Mouse (Mus musculus) E14TG2a.4 (cell line): Measurements from ENCODE around the gene 4930451I11Rik.
A peak's percentile ranks its signal among the peaks of the same experiment; 100 is the strongest.

Source experiments
- H3K27me3 ChIP-seq: 2 replicates; pipeline ENCODE4 v1.6.1; 2014; ENCODE audit warnings: low read length, control low read depth; ENCODE audit not compliant: insufficient read depth
- H3K36me3 ChIP-seq: 2 replicates; pipeline ENCODE4 v1.6.1; 2014; ENCODE audit warnings: low read length, control low read depth; ENCODE audit not compliant: insufficient read depth
- H3K4me1 ChIP-seq: replicated peaks from 2 replicates; pipeline ENCODE4 v1.6.1; 2014; ENCODE audit warnings: low read depth, low read length, control low read depth
- H3K4me3 ChIP-seq: replicated peaks from 2 replicates; pipeline ENCODE4 v1.5.1; 2014; ENCODE audit warnings: mild to moderate bottlenecking, low read length
- H3K9me3 ChIP-seq: 2 replicates; pipeline ENCODE4 v1.6.1; 2014; ENCODE audit warnings: low read length, control low read depth
- CTCF ChIP-seq: conservative IDR thresholded peaks from 2 replicates; pipeline ENCODE4 v1.5.1; 2014; ENCODE audit warnings: low read length
- NANOG ChIP-seq: IDR thresholded peaks from 2 replicates; pipeline ENCODE4 v1.6.1; 2014; ENCODE audit warnings: borderline replicate concordance, low read length, mixed read lengths
- POU5F1 ChIP-seq: IDR thresholded peaks from 2 replicates; pipeline ENCODE4 v1.6.1; 2014; ENCODE audit warnings: low read length, borderline replicate concordance

The 4930451I11Rik gene

DNA sequence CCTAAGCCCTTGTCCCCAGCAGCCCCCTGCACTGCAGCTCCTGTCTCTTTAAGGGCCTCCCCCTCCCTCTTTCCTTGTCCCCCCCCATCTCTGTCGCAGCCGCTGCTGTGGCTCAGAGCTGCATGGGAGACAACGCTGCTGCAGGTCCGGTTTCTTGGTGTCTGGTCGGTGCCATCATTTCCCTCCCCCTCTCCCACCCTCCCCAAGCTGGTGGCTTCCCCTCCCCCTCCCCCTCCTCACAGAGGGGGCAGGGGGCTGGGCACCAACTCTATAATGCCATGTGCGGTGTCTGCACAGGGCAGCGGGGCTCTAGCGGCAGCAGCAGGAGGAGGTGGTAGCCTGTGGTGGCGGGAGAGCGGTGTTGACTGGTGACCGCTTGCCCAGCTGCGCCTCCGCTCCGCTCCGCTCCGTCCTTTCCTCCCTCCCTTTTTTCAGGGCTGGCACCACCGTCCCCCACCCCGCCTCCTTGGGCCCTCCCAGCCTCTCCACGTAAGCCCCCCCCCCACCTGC lies 8.2 kb downstream of the 4930451I11Rik start:
- peak overlapping the region; percentile 61 for H3K4me3 ChIP-seq
- H3K27me3 ChIP-seq: peaks cover 35% of the 10 kb centered on the region
- no peaks in the 10 kb centered on the region for H3K36me3 ChIP-seq
- peaks cover 4% of the 10 kb centered on the region for H3K9me3 ChIP-seq
- TF ChIP-seq POU5F1 (no peak), CTCF (no peak), NANOG (no peak)
- peaks cover 37% of the 10 kb centered on the region for H3K4me1 ChIP-seq

DNA sequence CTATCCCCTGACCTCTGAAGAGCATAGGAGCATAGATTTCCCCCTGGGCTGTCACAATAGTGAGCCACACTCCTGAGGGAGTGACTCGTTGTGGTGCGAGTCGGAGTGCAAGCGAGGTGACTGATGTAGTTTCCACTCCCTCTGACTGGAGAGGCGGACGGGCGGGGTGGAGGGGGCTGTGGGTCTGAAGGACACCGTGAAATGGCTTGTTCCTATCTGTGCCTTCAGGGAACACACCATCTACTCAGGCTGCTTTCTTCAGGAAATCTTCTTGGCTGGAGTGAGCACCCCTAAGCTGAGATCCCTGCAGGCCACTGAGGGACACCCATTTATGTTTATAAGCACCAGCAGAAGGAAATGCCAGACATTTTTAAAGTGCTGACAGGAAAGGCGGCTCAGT lies 8.7 kb downstream of the 4930451I11Rik start:
- H3K9me3 ChIP-seq: peaks cover 4% of the 10 kb centered on the region
- peaks cover 33% of the 10 kb centered on the region for H3K27me3 ChIP-seq
- H3K4me3 ChIP-seq: peak overlapping the region; percentile 61
- H3K4me1 ChIP-seq: peaks cover 40% of the 10 kb centered on the region
- no peaks in the 10 kb centered on the region for H3K36me3 ChIP-seq
- TF ChIP-seq CTCF (no peak), NANOG (no peak), POU5F1 (no peak)

DNA sequence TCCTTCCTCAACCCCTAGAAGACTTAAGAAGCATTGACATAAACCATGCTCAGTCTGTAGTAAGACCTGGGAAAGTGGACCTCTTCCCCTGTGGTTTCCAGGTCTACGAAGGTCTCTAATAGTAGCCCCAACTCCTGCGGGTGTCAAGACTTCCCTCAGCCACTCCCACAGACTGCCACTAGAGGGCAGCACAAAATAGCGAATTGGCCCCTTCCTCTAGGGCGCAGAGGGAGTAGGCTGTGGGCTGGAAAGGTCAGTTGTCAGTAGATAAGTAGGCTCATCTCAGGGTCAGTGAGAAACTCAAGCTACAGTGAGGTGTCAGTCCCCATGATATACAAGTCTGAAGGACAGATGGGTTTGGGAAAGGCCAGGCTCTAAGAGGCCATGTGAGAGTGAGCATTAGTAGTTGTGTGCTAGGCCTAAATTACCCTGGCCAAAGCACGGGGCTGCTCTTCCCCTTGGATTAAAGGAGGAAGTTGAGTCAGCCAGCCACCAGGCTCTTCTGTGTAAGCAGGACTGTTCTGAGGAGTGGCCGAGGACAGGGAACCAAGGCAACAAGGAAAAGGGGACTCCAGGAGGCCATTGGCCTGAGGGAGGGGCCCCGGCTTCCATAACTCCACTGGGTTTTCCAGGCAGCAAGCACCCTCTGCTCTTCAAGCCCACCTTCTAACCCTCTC lies 9.5 kb downstream of the 4930451I11Rik start:
- TF ChIP-seq CTCF (peak; percentile 99), NANOG (no peak)
- peaks cover 31% of the 10 kb centered on the region for H3K27me3 ChIP-seq
- H3K36me3 ChIP-seq: no peaks in the 10 kb centered on the region
- peaks cover 4% of the 10 kb centered on the region for H3K9me3 ChIP-seq
- H3K4me1 ChIP-seq: peaks cover 46% of the 10 kb centered on the region
- H3K4me3 ChIP-seq: peak overlapping the region; percentile 23; the same call in 1 of the 2 replicates

DNA sequence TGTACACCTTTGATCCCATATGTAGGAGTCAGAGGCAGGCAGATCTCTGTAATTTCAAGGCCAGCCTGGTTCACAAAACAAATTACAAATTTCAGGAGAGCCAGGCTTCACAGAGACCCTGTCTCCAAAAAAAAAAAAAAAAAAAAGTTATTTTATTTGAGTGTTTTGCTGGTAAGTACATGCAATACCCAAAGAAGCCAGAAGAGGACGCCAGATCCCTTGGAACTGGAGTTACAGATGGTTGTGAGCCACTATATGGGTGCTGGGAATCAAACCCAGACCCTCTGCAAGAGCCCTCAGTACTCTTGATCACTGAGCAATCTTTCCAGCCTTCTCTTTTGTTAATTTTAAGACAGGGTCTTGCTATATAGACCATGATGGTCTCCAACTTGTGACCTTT lies 12.6 kb downstream of the 4930451I11Rik start:
- Histone ChIP-seq H3K36me3 (no peaks in the 10 kb centered on the region), H3K9me3 (peaks cover 4% of the 10 kb centered on the region), H3K4me3 (no peak overlapping the region), H3K27me3 (peaks cover 18% of the 10 kb centered on the region), H3K4me1 (peaks cover 43% of the 10 kb centered on the region)
- TF ChIP-seq NANOG: no peak
- TF ChIP-seq CTCF: peak; percentile 90
- TF ChIP-seq POU5F1: no peak

DNA sequence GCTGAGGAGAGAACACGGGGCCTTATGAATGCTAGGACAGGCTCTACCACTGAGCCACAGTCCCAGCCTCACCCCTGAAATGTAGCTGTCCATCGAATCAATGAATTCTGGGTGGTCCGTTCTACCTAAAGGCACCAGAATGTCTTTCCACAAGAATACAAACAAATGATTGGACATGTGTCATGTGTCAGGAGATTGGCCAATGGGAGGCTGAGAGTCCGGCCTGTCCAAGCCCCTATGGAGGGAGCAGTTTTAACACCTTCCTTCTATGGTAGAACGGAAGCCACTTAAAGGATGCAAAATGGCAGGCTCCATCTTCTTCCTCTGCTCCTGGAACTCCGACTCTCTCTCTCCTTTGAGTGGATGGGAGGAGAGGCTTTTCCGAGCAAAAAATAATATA lies 13.8 kb downstream of the 4930451I11Rik start:
- H3K4me3 ChIP-seq: no peak overlapping the region
- H3K27me3 ChIP-seq: peaks cover 8% of the 10 kb centered on the region; the same call in 1 of the 2 replicates
- no peak for TF ChIP-seq NANOG
- no peak for TF ChIP-seq POU5F1
- TF ChIP-seq CTCF: no peak
- peaks cover 46% of the 10 kb centered on the region for H3K4me1 ChIP-seq
- peaks cover 4% of the 10 kb centered on the region for H3K9me3 ChIP-seq
- H3K36me3 ChIP-seq: no peaks in the 10 kb centered on the region

DNA sequence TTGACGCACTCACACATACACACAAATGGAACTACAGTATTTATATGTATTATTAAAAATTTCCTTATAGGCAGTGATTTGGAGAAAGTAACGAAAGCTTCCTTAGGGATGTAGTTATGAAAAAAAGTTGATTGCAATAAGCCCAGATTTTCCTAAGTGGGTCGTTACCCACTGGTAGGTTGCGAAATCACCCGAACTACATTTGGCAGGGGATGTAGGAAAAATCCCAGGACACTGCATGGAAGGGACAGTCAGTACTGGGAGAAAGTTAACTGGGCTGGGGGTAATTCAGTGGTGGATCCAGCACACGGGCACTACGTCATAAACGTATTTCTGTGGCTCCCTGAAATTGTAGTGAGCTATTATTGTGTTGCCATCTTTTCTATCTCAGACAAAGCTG lies 14.9 kb downstream of the 4930451I11Rik start:
- H3K4me3 ChIP-seq: no peak overlapping the region
- peaks cover 4% of the 10 kb centered on the region for H3K9me3 ChIP-seq
- TF ChIP-seq NANOG (no peak), CTCF (no peak), POU5F1 (no peak)
- peaks cover 41% of the 10 kb centered on the region for H3K4me1 ChIP-seq
- 0 out of 2 replicates have a peak, but pooled peaks cover 3% of the 10 kb centered on the region for H3K27me3 ChIP-seq
- no peaks in the 10 kb centered on the region for H3K36me3 ChIP-seq

DNA sequence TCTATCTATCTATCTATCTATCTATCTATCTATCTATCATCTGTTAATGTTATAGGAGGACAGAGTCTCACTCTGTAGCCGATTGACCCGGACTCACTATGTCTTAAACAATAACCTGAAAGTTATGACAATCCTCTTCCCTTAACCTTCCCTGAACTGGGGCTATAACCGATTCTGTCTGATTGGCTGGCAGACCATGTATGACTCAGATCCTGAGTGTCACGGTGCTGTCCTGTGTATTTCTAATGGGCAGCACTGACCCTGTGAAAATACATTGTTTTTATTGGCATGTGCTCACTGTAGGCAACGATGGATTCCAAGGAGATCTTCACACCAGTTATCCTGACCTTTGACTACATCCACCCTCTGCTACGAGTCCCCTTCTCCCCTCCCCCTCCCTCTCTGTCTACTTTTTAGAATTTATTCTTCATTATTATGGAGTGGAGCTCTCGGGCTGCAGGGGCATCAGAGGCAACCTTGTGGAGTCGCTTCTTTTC lies 15.7 kb downstream of the 4930451I11Rik start:
- Histone ChIP-seq H3K4me1 (peaks cover 46% of the 10 kb centered on the region), H3K27me3 (0 out of 2 replicates have a peak, but pooled peaks cover 3% of the 10 kb centered on the region), H3K36me3 (no peaks in the 10 kb centered on the region), H3K4me3 (no peak overlapping the region), H3K9me3 (peaks cover 4% of the 10 kb centered on the region)
- TF ChIP-seq CTCF (no peak), POU5F1 (no peak), NANOG (no peak)

DNA sequence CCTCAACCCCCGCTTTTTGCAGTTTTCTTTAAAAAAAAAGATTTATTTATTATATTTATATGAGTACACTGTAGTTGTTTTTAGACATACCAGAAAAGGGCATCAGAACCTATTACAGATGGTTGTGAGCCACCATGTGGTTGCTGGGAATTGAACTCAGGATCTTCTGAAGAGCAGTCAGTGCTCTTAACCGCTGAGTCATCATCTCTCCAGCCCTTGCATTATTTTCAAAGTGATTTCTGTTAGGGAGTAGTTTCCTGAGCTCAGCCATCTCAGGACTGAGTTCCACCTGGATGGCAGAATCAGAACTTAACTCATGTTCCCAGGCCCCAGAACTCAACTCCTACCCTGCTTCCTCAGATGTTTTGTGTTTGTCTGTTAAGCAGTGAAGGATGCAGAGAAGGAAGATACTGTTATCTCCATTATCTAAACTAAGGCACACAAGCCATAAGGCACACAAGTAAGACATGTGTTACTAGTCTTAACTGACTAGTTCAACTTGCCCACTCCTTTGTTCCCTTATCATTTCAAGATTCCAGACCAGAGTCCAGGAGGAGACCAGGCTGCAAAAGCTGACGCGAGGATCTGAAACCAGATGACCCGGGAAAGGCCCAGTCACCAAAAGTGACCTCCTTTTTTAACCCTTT lies 21.6 kb downstream of the 4930451I11Rik start:
- peak overlapping the region; percentile 89 for H3K4me3 ChIP-seq
- H3K36me3 ChIP-seq: peaks cover 25% of the 10 kb centered on the region
- TF ChIP-seq CTCF (no peak), NANOG (no peak), POU5F1 (no peak)
- H3K27me3 ChIP-seq: 0 out of 2 replicates have a peak, but pooled peaks cover 3% of the 10 kb centered on the region
- H3K4me1 ChIP-seq: peaks cover 62% of the 10 kb centered on the region
- no peaks in the 10 kb centered on the region for H3K9me3 ChIP-seq
